Mouse (Mus musculus) liver, embryonic 14.5 days (tissue): ENCODE measurements around the gene 1700021F05Rik. TPM values are rescaled to one million over a fixed set of nuclear protein-coding genes. Genes with fewer than 3 reads are reported as not detected.

Source experiments
- ATAC-seq: fragments of 200-750 bp; cut with Nextera tagmentation; 2 replicates; pipeline ENCODE4 v1.8.0; 2017; ENCODE audit warnings: moderate number of reproducible peaks, mild to moderate bottlenecking, moderate library complexity; ENCODE audit not compliant: insufficient read depth
- DNase-seq, 3 experiments: peaks; one replicate each; pipeline ENCODE4 v3.0.0-alpha.2; 2012 to 2013; ENCODE audit warnings: low read depth in 3 of 3, low spot score in 3 of 3
- H3K27ac ChIP-seq: fragments of 300-500 bp; sonication (generic); 2 replicates; pipeline ENCODE4 v1.5.1; 2014; ENCODE audit warnings: moderate library complexity, mild to moderate bottlenecking, control low read depth, inconsistent platforms
- H3K27me3 ChIP-seq: fragments of 300-500 bp; sonication (generic); 2 replicates; pipeline ENCODE4 v1.6.1; 2014; ENCODE audit warnings: mild to moderate bottlenecking, low read length, moderate library complexity; ENCODE audit not compliant: control insufficient read depth, insufficient read depth
- H3K36me3 ChIP-seq: fragments of 300-500 bp; sonication (generic); replicated peaks from 2 replicates; pipeline ENCODE4 v1.6.1; 2014; ENCODE audit warnings: low read depth; ENCODE audit not compliant: control insufficient read depth, insufficient read depth
- H3K4me1 ChIP-seq, 2 experiments: fragments of 200-500 bp in 1 of 2; fragments of 300-500 bp in 1 of 2; sonication (generic) in 1 of 2; replicated peaks; 2 replicates each; pipeline ENCODE4 v1.6.1; 2012 to 2014; ENCODE audit warnings: antibody characterized with exemption in 1 of 2, inconsistent platforms in 1 of 2, low read length in 1 of 2; ENCODE audit not compliant: control insufficient read depth in 2 of 2, insufficient read depth in 2 of 2
- H3K4me2 ChIP-seq: fragments of 300-500 bp; sonication (generic); 2 replicates; pipeline ENCODE4 v1.6.1; 2014; ENCODE audit warnings: low read depth, mild to moderate bottlenecking, control low read depth, moderate library complexity
- H3K4me3 ChIP-seq, 2 experiments: fragments of 200-500 bp in 1 of 2; fragments of 300-500 bp in 1 of 2; sonication (generic) in 1 of 2; 2 replicates each; pipeline ENCODE4 v1.5.1; 2012 to 2014; ENCODE audit warnings: low read depth in 2 of 2, low read length in 2 of 2, mild to moderate bottlenecking in 2 of 2, control low read depth in 1 of 2, inconsistent platforms in 1 of 2, moderate library complexity in 1 of 2; ENCODE audit not compliant: insufficient read depth in 1 of 2
- H3K9ac ChIP-seq: fragments of 300-500 bp; sonication (generic); replicated peaks from 2 replicates; pipeline ENCODE4 v1.6.1; 2014; ENCODE audit warnings: mild to moderate bottlenecking, control low read depth, moderate library complexity
- H3K9me3 ChIP-seq: fragments of 300-500 bp; sonication (generic); 2 replicates; pipeline ENCODE4 v1.6.1; 2016; ENCODE audit warnings: low read length, mixed read lengths; ENCODE audit not compliant: control insufficient read depth
- CTCF ChIP-seq: IDR thresholded peaks from 2 replicates; pipeline ENCODE4 v1.5.1; 2016; ENCODE audit warnings: antibody characterized with exemption, low read depth, control low read depth
- EP300 ChIP-seq: IDR thresholded peaks from 2 replicates; pipeline ENCODE4 v1.6.1; 2016; ENCODE audit warnings: antibody characterized with exemption, low read depth
- WGBS: fragments of 180-500 bp; shearing (Covaris S2); extraction: QIAGEN DNeasy Blood & Tissue Kit; methylation state at CpG from one replicate; pipeline ENCODE4 v1.1.7; 2014; ENCODE audit not compliant: insufficient replicate concordance; 5-methylcytosine and 5-hydroxymethylcytosine counted together
- polyA plus RNA-seq, 2 experiments: library from polyadenylated mRNA; depleted of rRNA in 1 of 2; stranded (reverse) in 1 of 2; unstranded in 1 of 2; fragments of >200 nt; fragmentation: Nextera tagmentation in 1 of 2; extraction: Ambion mirVana in 1 of 2; gene quantifications; 2 replicates each; pipeline versions ENCODE4 v1.2.1 to v1.2.3; 2012 to 2014

The 1700021F05Rik gene
- polyA plus RNA-seq, 2 experiments = 11.6 to 30.7 TPM

GRCm38 (mm10) chr10:43579381-43580261 is 38.8 kb upstream of the 1700021F05Rik start:
- Histone ChIP-seq H3K36me3 (peaks cover 48% of the 10 kb centered on the region), H3K4me2 (peak overlapping the region; percentile 92), H3K27ac (peak overlapping the region; percentile 87), H3K4me1 (peaks cover 18 to 22% of the 10 kb centered on the region in 2 experiments), H3K9me3 (no peaks in the 10 kb centered on the region), H3K4me3 (peak overlapping the region; percentile 71 to 97), H3K9ac (peak overlapping the region; percentile 99), H3K27me3 (no peaks in the 10 kb centered on the region)
- TF ChIP-seq CTCF = peak; percentile 69
- 0 out of 2 replicates have a peak, but pooled peaks have one; percentile 0 for TF ChIP-seq EP300
- peak; percentile 29 for ATAC-seq
- peak in 1 of 3 experiments; percentile 63 for DNase-seq
- WGBS = under 1% methylated on average over 49 of the region's 49 CpGs

- under 1% methylated on average over 54 of the region's 65 CpGs for WGBS
Measured at GRCm38 (mm10) chr10:43578754-43579380, 38.1 kb upstream of the 1700021F05Rik start.

GRCm38 (mm10) chr10:43578366-43578753 is 37.6 kb upstream of the 1700021F05Rik start:
- no peaks in the 10 kb centered on the region for H3K27me3 ChIP-seq

More at GRCm38 (mm10) chr10:43578754-43579380, 38.1 kb upstream of the 1700021F05Rik start:
- Histone ChIP-seq H3K4me2 (peak overlapping the region; percentile 92), H3K27me3 (no peaks in the 10 kb centered on the region), H3K4me1 (peaks cover 18 to 22% of the 10 kb centered on the region in 2 experiments), H3K4me3 (peak overlapping the region; percentile 71 to 97), H3K9me3 (no peaks in the 10 kb centered on the region), H3K36me3 (peaks cover 40% of the 10 kb centered on the region), H3K9ac (peak overlapping the region; percentile 99), H3K27ac (peak overlapping the region; percentile 87)
- no peak for TF ChIP-seq CTCF
- TF ChIP-seq EP300 = peak; percentile 44; the same call in 1 of the 2 replicates
- DNase-seq (peak; percentile 76 to 80 (median 76)), ATAC-seq (peak; percentile 85)

GRCm38 (mm10) chr10:43577997-43578331 is 37.2 kb upstream of the 1700021F05Rik start, which contains the start of gene Cd24a:
Gene Cd24a, plus strand, starts transcription at chr10:43578284.
- peak within 1 kb of the TSS; percentile 87 for H3K27ac ChIP-seq
- under 1% methylated on average over 6 of the region's 6 CpGs for WGBS
- DNase-seq = no peak
- H3K27me3 ChIP-seq = no peaks in the 10 kb centered on the region
- peaks cover 18 to 22% of the 10 kb centered on the region in 2 experiments for H3K4me1 ChIP-seq
- TF ChIP-seq CTCF (no peak), EP300 (no peak)
- peak within 1 kb of the TSS; percentile 71 to 97 for H3K4me3 ChIP-seq
- ATAC-seq = no peak
- H3K9ac ChIP-seq = peak within 1 kb of the TSS; percentile 99
- H3K36me3 ChIP-seq = peaks cover 31% of the 10 kb centered on the region
- peak within 1 kb of the TSS; percentile 92 for H3K4me2 ChIP-seq
- no peaks in the 10 kb centered on the region for H3K9me3 ChIP-seq

More at GRCm38 (mm10) chr10:43578366-43578753, 37.6 kb upstream of the 1700021F05Rik start:
- ATAC-seq = peak; percentile 65
- peaks cover 35% of the 10 kb centered on the region for H3K36me3 ChIP-seq
- TF ChIP-seq EP300 = no peak
- TF ChIP-seq CTCF = no peak
- 0% methylated on average over 32 of the region's 32 CpGs for WGBS
- DNase-seq = peak in 1 of 3 experiments; percentile 53
- peak overlapping the region; percentile 81 for H3K9ac ChIP-seq
- H3K4me1 ChIP-seq = peaks cover 18 to 22% of the 10 kb centered on the region in 2 experiments
- peak overlapping the region; percentile 62 to 71 for H3K4me3 ChIP-seq
- peak overlapping the region; percentile 92 for H3K4me2 ChIP-seq
- H3K9me3 ChIP-seq = no peaks in the 10 kb centered on the region
- H3K27ac ChIP-seq = peak overlapping the region; percentile 84
